Mouse (Mus musculus): Measurements from ENCODE around the gene Akap8. TPM values are rescaled to one million over a fixed set of nuclear protein-coding genes. Genes with fewer than 3 reads are reported as not detected.
A peak's percentile ranks its signal among the peaks of the same experiment; 100 is the strongest.

Akap8 gene
- total RNA-seq, 2 experiments from 2014 or later = 70.8 to 94.5 TPM

DNA sequence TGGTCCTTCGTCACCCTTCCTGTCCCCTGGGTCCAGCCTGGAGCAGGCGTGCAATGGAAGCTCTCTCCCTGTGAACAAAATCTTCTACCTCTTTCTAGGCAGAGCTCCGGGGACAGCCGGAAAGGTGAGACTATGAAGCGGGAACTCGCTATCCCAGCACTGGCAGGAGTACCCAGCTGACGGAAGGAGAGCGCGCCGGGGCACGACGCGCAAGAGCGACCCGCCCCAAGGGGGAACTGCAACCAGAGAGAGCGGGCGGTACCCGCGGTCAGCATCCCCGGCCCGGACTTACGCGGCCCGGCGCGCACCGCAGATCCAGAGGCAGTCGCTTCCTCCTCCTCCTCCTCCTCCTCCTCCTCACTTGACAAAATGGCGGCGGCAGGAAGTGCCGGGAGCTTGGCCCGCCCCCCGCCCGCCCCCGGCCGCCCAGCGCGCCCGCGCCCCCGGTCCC is 37.2 kb downstream of the Akap8 start:
- peak; percentile 73 for DNase-seq

- peak; percentile 71 for DNase-seq
These were observed 37.7 kb downstream of the Akap8 start for GRCm38 (mm10) chr17:32283341-32283740.

- DNase-seq = no peak
These were observed 39.3 kb downstream of the Akap8 start for GRCm38 (mm10) chr17:32281611-32282310.

- no peak for DNase-seq
These were observed 39.9 kb downstream of the Akap8 start for GRCm38 (mm10) chr17:32281126-32281525.

GRCm38 (mm10) chr17:32280575-32280974 is 40.5 kb downstream of the Akap8 start:
- no peak for DNase-seq

DNA sequence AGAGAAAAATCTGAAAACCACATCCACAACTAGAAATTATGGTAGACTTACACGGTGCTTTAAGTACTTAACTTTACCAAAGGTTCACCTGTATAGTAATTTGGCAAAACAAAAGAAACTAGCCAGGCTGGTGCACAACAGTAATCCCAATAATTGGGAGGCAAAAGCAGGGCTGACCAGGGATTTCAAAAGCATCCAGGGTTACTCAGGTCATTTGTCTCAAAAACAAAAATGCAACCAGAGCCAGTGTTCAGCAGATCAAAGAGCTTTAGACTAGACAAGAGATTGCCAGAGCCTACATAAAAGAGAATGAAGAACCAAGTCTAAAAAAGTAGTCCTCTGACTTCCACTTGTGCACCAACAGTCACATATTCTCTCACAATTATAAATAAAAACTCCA is 43.8 kb downstream of the Akap8 start:
- no peak for DNase-seq

DNA sequence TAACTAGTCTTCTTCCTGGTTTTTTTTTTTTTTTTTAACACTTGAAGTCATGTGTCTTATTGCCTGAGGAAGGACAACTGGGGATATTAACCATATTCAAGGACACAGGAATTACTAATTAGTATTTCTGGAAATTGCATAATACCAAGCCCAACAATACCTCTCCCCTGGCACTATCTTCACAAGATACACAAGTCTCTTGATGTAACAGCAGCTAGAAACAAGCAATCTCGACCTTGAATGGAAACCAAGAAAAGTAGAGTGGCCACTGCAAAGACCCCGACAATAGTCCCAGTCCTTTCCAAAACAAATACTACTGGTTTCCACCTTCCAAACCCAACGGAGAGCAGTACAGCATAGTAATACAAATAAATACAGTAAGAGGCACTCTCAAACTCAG is 45.5 kb downstream of the Akap8 start:
- DNase-seq = no peak

GRCm38 (mm10) chr17:32269151-32269550 is 51.9 kb downstream of the Akap8 start:
- DNase-seq = no peak

DNA sequence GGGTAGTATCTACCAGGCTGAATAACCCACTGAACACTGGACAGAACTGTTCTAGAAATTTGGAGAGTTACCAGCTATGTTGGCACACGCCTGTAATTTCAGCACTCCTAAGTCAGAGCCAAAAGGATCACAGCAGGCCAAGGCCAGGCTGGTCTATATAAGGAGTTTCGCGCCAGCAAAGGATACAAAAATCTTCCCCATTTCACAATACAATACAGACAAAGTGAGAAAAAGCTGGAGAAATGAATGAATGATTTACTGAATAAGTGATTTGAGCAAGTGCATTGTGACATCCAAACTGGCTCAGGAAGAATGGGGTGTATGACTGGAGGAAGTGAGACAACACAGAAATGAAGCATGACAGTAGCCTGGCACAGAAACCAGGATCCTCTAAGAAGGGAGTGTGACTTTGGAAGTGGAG is 52.5 kb downstream of the Akap8 start:
- DNase-seq = peak; percentile 67

- no peak for DNase-seq
These were observed 52.9 kb downstream of the Akap8 start for GRCm38 (mm10) chr17:32268096-32268495.

GRCm38 (mm10) chr17:32267617-32268016 is 53.4 kb downstream of the Akap8 start:
- DNase-seq = no peak

- peak; percentile 28 for DNase-seq
These were observed 57.4 kb downstream of the Akap8 start for GRCm38 (mm10) chr17:32263672-32264071.

GRCm38 (mm10) chr17:32262831-32263559 is 58.0 kb downstream of the Akap8 start:
- DNase-seq = no peak

DNA sequence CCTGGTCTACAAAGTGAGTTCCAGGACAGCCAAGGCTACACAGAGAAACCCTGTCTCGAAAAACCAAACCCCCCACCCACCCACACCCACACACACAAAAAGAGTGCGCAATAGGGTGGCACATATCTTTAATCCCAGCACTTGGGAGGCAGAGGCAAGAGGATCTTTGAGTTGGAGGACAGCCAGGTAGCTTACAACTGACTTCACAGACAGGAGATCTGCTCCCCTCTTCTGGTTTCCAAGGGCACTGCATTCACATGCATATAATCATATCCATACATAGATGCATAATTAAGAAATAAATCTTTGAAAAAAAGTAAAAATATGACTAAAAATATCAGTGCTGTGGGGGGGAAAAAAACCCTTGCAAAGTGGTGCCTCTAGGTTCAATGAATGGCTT is 62.2 kb downstream of the Akap8 start:
- no peak for DNase-seq

DNA sequence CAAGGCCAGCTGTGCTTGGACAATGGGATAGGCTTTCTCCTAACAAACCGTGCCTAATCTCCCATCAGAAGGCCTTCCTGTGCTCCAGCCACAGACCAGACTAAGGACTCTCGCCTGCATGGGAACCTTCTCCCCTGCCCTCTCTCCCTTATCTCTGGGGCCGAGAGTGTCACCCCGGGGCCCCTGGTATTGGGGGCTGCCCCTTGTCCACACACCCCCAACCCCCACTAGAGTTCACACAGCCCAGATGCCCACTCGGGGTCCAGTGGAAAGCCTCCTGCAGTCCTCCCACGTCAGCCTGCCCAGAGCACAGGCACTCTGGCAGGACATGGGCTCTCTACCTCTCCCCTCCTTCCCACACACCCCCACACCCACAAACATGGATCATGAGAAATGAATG is 63.1 kb downstream of the Akap8 start:
- DNase-seq = no peak

DNA sequence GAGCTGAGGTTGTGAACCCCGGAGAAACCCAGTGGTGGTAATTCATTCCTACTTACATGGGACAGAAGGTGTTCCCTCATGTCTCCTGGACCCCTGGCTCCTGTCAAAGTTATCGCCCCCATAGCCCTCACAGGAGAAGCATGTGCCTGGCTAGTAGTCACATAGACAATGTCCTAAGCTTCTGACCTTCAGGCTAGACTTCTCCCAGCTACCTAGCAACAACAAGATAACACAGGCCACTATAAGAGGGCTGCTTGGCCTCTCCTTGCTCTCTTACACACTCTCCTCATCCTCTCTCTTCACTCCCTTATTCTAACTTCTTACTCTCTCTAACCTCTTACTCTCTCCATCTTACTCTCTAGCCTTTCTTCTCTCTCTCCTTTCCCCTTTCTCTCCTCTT is 63.6 kb downstream of the Akap8 start:
- no peak for DNase-seq

- DNase-seq = no peak
These were observed 64.1 kb downstream of the Akap8 start for GRCm38 (mm10) chr17:32256896-32257295.

Other genes with a start within 250 kb of the Akap8 start
- 10 to 100 TPM; 24.9 to 31.7 TPM for gene Notch3, start 154.4 kb downstream of the Akap8 start, total RNA-seq (2021)
- under 1 TPM in 1 of 2 experiments, not detected in 1; 0.42 TPM for gene Ephx3, start 131.7 kb downstream of the Akap8 start, total RNA-seq (2021)
- 10 to 100 TPM; 80.6 to 98.0 TPM for gene Brd4, start 36.5 kb downstream of the Akap8 start, total RNA-seq (2021)
- gene Akap8l, start 29.4 kb upstream of the Akap8 start, total RNA-seq (2021) = 100 to 1,000 TPM in 1 of 2 experiments, 10 to 100 TPM in 1; 61.0 to 112 TPM
- gene Wiz, start 68.2 kb upstream of the Akap8 start, total RNA-seq (2021) = 10 to 100 TPM; 38.3 to 44.9 TPM
- 1 to 10 TPM; 4.5 to 4.9 TPM for gene Rasal3, start 82.3 kb upstream of the Akap8 start, total RNA-seq (2021)
- 10 to 100 TPM; 13.5 to 36.1 TPM for gene Pglyrp2, start 102.9 kb upstream of the Akap8 start, total RNA-seq (2021)
- under 1 TPM; 0.36 to 0.45 TPM for gene Cyp4f39, start 131.5 kb upstream of the Akap8 start, total RNA-seq (2021)
- gene Cyp4f17, start 184.8 kb upstream of the Akap8 start, total RNA-seq (2021) = 10 to 100 TPM in 1 of 2 experiments, 1 to 10 TPM in 1; 7.2 to 10.6 TPM
- gene Cyp4f16, start 215.3 kb upstream of the Akap8 start, total RNA-seq (2021) = 10 to 100 TPM; 10.9 to 15.4 TPM

All from adrenal gland, postnatal 10 days (tissue).